Mouse (Mus musculus): ENCODE measurements around the gene Olfr25.

The Olfr25 gene

DNA sequence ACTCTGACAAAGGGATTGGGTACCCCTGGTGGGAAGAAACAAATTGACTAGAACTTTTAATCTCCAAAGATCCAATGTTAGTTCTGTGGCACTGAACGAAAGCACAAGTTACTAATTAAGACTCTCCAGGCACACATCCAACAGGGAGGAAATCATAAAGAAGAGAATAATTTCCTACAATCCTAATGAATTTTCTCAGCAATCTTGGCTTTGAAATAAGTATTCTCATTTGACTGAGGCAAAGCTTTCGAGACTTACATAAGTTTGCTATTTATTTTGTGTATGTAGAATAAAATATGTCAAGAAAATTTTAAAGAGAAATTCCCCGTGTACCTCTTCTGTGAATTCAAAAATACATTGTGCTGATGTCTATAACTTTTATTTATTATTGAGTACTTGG lies at the start of gene Olfr25:
Gene Olfr25, plus strand, starts transcription at position 301 of the 400 bp plus-strand sequence.
- no peak for DNase-seq

DNA sequence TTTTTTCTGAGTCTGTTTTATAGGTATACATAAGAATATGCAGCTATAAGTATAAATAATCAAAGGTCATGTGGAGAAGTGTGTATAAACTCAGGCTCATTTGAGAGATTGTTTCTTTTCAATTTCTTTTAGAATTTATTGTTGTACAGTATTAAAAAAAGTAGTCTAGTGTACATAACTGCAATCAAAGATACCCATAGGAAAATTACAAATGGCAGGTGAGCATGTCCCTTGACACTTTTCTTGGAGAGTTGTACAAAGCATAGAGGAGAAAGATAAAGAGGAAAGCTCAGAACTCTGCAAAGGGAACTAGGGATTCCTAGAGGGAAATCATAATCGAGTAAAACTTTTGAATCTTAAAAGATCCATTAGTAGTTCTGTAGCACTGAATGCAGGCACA lies 38.1 kb upstream of the Olfr25 start, which contains the start of gene Olfr896-ps1:
Gene Olfr896-ps1, plus strand, starts transcription at position 301 of the 400 bp plus-strand sequence.
- DNase-seq: no peak

DNA sequence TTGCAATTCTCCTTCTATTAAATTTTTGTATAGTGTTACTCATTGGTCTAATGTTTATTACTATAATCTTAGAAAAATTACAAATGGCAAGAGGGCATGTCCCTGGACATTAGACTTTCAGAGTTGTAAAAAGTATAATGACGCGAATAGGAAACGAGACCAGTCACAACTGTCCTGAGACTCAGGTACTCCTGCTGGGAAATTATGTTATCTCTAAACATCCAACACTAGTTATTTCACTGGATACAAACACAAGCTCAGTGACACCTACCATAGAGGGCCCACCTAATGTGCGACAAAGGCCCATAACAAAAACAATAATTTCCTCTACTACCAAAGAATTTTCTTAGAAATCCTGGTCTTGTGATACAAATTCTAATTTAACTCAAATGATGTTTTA lies 19.3 kb downstream of the Olfr25 start, which contains the start of gene Olfr898:
Gene Olfr898, plus strand, starts transcription at position 301 of the 400 bp plus-strand sequence.
- no peak for DNase-seq

DNA sequence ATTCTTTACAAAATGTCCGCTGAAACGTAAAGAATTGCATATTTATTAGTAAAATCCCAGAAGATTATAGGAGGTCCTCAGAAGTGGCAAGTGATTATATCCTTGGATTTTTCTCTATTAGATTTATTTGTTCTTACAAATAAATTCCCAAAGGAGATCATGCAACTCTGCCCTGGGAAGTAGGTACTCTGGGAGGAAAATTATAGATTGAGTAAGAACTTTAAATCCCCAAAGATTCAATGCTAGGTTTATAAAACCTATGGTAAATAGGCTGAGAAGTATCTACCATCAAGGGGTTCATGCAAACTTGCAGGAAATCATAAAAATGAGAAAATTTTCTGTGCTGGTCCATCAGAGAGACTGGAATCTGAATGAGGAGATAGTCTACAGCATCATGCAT lies 37.7 kb downstream of the Olfr25 start, which contains the start of gene Olfr250:
Gene Olfr250, plus strand, starts transcription at position 301 of the 400 bp plus-strand sequence.
- DNase-seq: no peak

DNA sequence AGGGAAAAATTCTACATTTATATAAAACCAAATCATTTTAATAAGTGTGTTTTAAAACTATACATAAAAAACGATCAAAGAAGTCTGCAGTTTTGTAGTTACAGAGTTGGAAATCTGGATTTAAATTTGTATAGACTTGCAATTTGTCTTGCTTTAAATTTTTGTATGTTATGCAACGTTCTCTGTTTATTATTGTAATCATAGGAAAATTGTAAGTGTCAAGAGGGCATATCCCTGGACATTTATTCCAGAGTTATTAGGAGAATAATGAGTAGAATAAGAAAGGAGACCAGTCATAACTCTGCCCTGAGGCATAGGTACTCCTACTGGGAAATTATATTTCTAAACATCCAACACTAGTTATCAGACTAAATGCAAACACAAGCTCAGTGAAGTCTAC lies 47.9 kb downstream of the Olfr25 start, which contains the start of gene Olfr251:
Gene Olfr251, plus strand, starts transcription at position 301 of the 400 bp plus-strand sequence.
- no peak for DNase-seq
